8 mouse cellular contexts compared by ENCODE assay signal in genomic region chrX:20797681-20798080, GRCm38 (mm10). TPM values are rescaled to one million over a fixed set of nuclear protein-coding genes. Genes with fewer than 3 reads are reported as not detected.
A peak's percentile ranks its signal among the peaks of the same experiment; 100 is the strongest.
DNase-seq lines count a peak whose midpoint lies in the region; ATAC-seq and TF ChIP-seq lines count a peak whose summit lies in the region.

Gene Araf (plus strand): TSS chrX:20797814.

- WGBS in lung, embryonic 16.5 days = 18% methylated on average over 5 of the region's 7 CpGs
- 19% methylated on average over 5 of the region's 7 CpGs for WGBS in hindbrain, embryonic 13.5 days
- WGBS in liver, embryonic 12.5 days (ENCODE audit: insufficient replicate concordance) = 17% methylated on average over 7 of the region's 7 CpGs
- 4% methylated on average over 7 of the region's 7 CpGs for WGBS in olfactory bulb, adult 2 months

- no peak for TF ChIP-seq POLR2A in olfactory bulb, adult 2 months (IDR thresholded peaks at IDR 0.05; ENCODE audit: insufficient read depth, low read depth, low read length)

- H3K4me2 ChIP-seq in lung, embryonic 16.5 days (ENCODE audit: low read depth, low read length) = peak within 1 kb of the TSS; percentile 59
- H3K4me2 ChIP-seq in hindbrain, embryonic 13.5 days = peak within 1 kb of the TSS; percentile 52
- H3K4me2 ChIP-seq in liver, embryonic 12.5 days = peak within 1 kb of the TSS; percentile 76

- H3K27me3 ChIP-seq in lung, embryonic 16.5 days (ENCODE audit: control insufficient read depth, insufficient read depth, low read depth, low read length) = no peaks in the 10 kb centered on the region
- no peaks in the 10 kb centered on the region for H3K27me3 ChIP-seq in hindbrain, embryonic 13.5 days
- H3K27me3 ChIP-seq in liver, embryonic 12.5 days (replicated peaks) = no peaks in the 10 kb centered on the region

- no peak for DNase-seq in lung, adult 18-20 months
- DNase-seq in adrenal gland, postnatal 36 days = no peak
- DNase-seq in gastrocnemius, adult 18-20 months (ENCODE audit: low spot score) = no peak
- no peak for DNase-seq in c-Kit-positive CD71-positive TER-119-positive erythroid progenitor cells, embryonic 14.5 days (ENCODE audit: low spot score)

- peak within 1 kb of the TSS; percentile 52 for H3K4me3 ChIP-seq in lung, embryonic 16.5 days (ENCODE audit: low read length)
- peak within 1 kb of the TSS; percentile 44 for H3K4me3 ChIP-seq in hindbrain, embryonic 13.5 days
- peak within 1 kb of the TSS; percentile 58 for H3K4me3 ChIP-seq in liver, embryonic 12.5 days
- peak within 1 kb of the TSS; percentile 79 for H3K4me3 ChIP-seq in olfactory bulb, adult 2 months (ENCODE audit: insufficient read depth, low read depth, low read length)

- TF ChIP-seq CTCF in olfactory bulb, adult 2 months (IDR thresholded peaks at IDR 0.05; ENCODE audit: insufficient read depth, low read depth, low read length) = no peak

- H3K9me3 ChIP-seq in lung, embryonic 16.5 days (ENCODE audit: control insufficient read depth, low read length) = no peaks in the 10 kb centered on the region
- H3K9me3 ChIP-seq in hindbrain, embryonic 13.5 days = no peaks in the 10 kb centered on the region
- no peaks in the 10 kb centered on the region for H3K9me3 ChIP-seq in liver, embryonic 12.5 days (replicated peaks)

- peak; percentile 59 for ATAC-seq in lung, embryonic 16.5 days (ENCODE audit: low read depth)
- peak; percentile 72 for ATAC-seq in hindbrain, embryonic 13.5 days (ENCODE audit: low FRiP score)
- ATAC-seq in liver, embryonic 12.5 days = peak; percentile 77

- H3K27ac ChIP-seq in lung, embryonic 16.5 days (ENCODE audit: low read length) = peak within 1 kb of the TSS; percentile 84
- peak within 1 kb of the TSS; percentile 94 for H3K27ac ChIP-seq in hindbrain, embryonic 13.5 days
- peak within 1 kb of the TSS; percentile 88 for H3K27ac ChIP-seq in liver, embryonic 12.5 days
- H3K27ac ChIP-seq in olfactory bulb, adult 2 months (ENCODE audit: insufficient read depth, low read depth, low read length) = peak within 1 kb of the TSS; percentile 99

- H3K9ac ChIP-seq in lung, embryonic 16.5 days (ENCODE audit: low read length) = peak within 1 kb of the TSS; percentile 64
- H3K9ac ChIP-seq in hindbrain, embryonic 13.5 days = peak within 1 kb of the TSS; percentile 76
- peak within 1 kb of the TSS; percentile 73 for H3K9ac ChIP-seq in liver, embryonic 12.5 days

- H3K36me3 ChIP-seq in lung, embryonic 16.5 days (ENCODE audit: control insufficient read depth, insufficient read depth, low read length) = no peaks in the 10 kb centered on the region
- H3K36me3 ChIP-seq in hindbrain, embryonic 13.5 days = no peaks in the 10 kb centered on the region
- H3K36me3 ChIP-seq in liver, embryonic 12.5 days = no peaks in the 10 kb centered on the region

- H3K4me1 ChIP-seq in lung, embryonic 16.5 days (replicated peaks; ENCODE audit: control insufficient read depth, insufficient read depth, low read length) = no peaks in the 10 kb centered on the region
- H3K4me1 ChIP-seq in hindbrain, embryonic 13.5 days (replicated peaks) = no peaks in the 10 kb centered on the region
- H3K4me1 ChIP-seq in liver, embryonic 12.5 days = peaks cover 15% of the 10 kb centered on the region; the same call in 1 of the 2 replicates
- H3K4me1 ChIP-seq in olfactory bulb, adult 2 months (ENCODE audit: control insufficient read depth, insufficient read depth, low read length) = no peaks in the 10 kb centered on the region

RNA-seq across cellular contexts. Expression of gene Araf, which starts in this region (rescaled TPM):
- 107 and 118 TPM in 2 replicates for polyA plus RNA-seq in lung, embryonic 16.5 days (2015; fragmentation: Nextera tagmentation; extraction: Ambion mirVana)
- total RNA-seq in adrenal gland, postnatal 36 days (2021) = 100 to 1,000 TPM; 112 to 114 TPM
- total RNA-seq in gastrocnemius, adult 18-20 months (2021) = 10 to 100 TPM; 93.9 to 96.8 TPM
- polyA plus RNA-seq in hindbrain, embryonic 13.5 days (2015; fragmentation: Nextera tagmentation; extraction: Ambion mirVana) = 281 and 285 TPM in 2 replicates
- polyA plus RNA-seq in liver, embryonic 12.5 days (2016; fragmentation: Nextera tagmentation; extraction: Ambion mirVana) = 58.9 and 62.8 TPM in 2 replicates
- polyA plus RNA-seq in olfactory bulb, adult 2 months (2012; ENCODE audit: insufficient read depth, insufficient read length, low replicate concordance, missing spikeins) = not detected in 2 replicates
